Mouse (Mus musculus) ES-E14 (cell line): Measurements from ENCODE around the gene Yap1. TPM values are rescaled to one million over a fixed set of nuclear protein-coding genes. Genes with fewer than 3 reads are reported as not detected.

Source experiments
- DNase-seq: peaks from one replicate; pipeline ENCODE4 v3.0.0-alpha.2; 2013; ENCODE audit warnings: low read depth, low spot score
- H3K27ac ChIP-seq: 2 replicates; pipeline ENCODE4 v1.5.1; 2012; ENCODE audit warnings: low read depth, mild to moderate bottlenecking, low read length, moderate library complexity, mixed read lengths; ENCODE audit not compliant: poor library complexity, insufficient read depth, severe bottlenecking
- H3K36me3 ChIP-seq: 2 replicates; pipeline ENCODE4 v1.6.1; 2012; ENCODE audit warnings: mild to moderate bottlenecking, low read length, moderate library complexity, mixed read lengths; ENCODE audit not compliant: control insufficient read depth, poor library complexity, insufficient read depth, severe bottlenecking
- H3K4me1 ChIP-seq, 2 experiments: fragments of 150-350 bp in 1 of 2; sonication (generic) in 1 of 2; 2 replicates each; pipeline ENCODE4 v1.6.1; 2012; ENCODE audit warnings: low read length in 2 of 2, mild to moderate bottlenecking in 1 of 2, mixed read lengths in 1 of 2; ENCODE audit not compliant: control insufficient read depth in 2 of 2, insufficient read depth in 2 of 2, poor library complexity in 1 of 2
- H3K4me3 ChIP-seq, 2 experiments: fragments of 150-350 bp in 1 of 2; sonication (generic) in 1 of 2; 2 replicates each; pipeline ENCODE4 v1.5.1; 2012; ENCODE audit warnings: low read length in 2 of 2, low read depth in 1 of 2, mild to moderate bottlenecking in 1 of 2, mixed read lengths in 1 of 2; ENCODE audit not compliant: insufficient read depth in 1 of 2, poor library complexity in 1 of 2, severe bottlenecking in 1 of 2
- H3K9ac ChIP-seq: 2 replicates; pipeline ENCODE4 v1.6.1; 2012; ENCODE audit warnings: low read depth, mild to moderate bottlenecking, low read length, mixed read lengths; ENCODE audit not compliant: poor library complexity, insufficient read depth, severe bottlenecking
- H3K9me3 ChIP-seq: fragments of 150-350 bp; sonication (generic); 2 replicates; pipeline ENCODE4 v1.6.1; 2012; ENCODE audit warnings: low read depth, mild to moderate bottlenecking, low read length; ENCODE audit not compliant: control insufficient read depth, insufficient read depth
- CHD2 ChIP-seq: IDR thresholded peaks from 2 replicates; pipeline ENCODE4 v1.6.1; 2014; ENCODE audit warnings: mild to moderate bottlenecking, low read depth, low read length, inconsistent platforms
- HCFC1 ChIP-seq: IDR thresholded peaks from 2 replicates; pipeline ENCODE4 v1.6.1; 2012; ENCODE audit warnings: low read length, inconsistent platforms, borderline replicate concordance; ENCODE audit not compliant: insufficient read depth
- MAFK ChIP-seq: IDR thresholded peaks from 2 replicates; pipeline ENCODE4 v1.6.1; 2014; ENCODE audit warnings: mild to moderate bottlenecking, low read depth, low read length, inconsistent platforms; ENCODE audit not compliant: insufficient read depth
- ZC3H11A ChIP-seq: IDR thresholded peaks from 2 replicates; pipeline ENCODE4 v1.6.1; 2012; ENCODE audit warnings: low read depth, mild to moderate bottlenecking, inconsistent platforms, low read length, borderline replicate concordance
- ZNF384 ChIP-seq: IDR thresholded peaks from 2 replicates; pipeline ENCODE4 v1.6.1; 2012; ENCODE audit warnings: low read depth, low read length, inconsistent platforms
- in situ Hi-C, 2 experiments: fragments of 600-800 bp; cut with MboI; formaldehyde crosslinking; loops; one replicate each; pipeline ENCODE4 v1.15.1; 2025; ENCODE audit warnings: low sequenced_read_pairs in 2 of 2, inconsistent platforms in 1 of 2; ENCODE audit not compliant: unreplicated experiment in 2 of 2
- total RNA-seq: library from RNA; depleted of rRNA; stranded (reverse); fragments of 300-350 nt; gene quantifications from 2 replicates; pipeline ENCODE4 v1.2.3, GENCODE M21; 2012

Yap1 gene
- total RNA-seq, 1 experiment: 58.5 TPM

DNA sequence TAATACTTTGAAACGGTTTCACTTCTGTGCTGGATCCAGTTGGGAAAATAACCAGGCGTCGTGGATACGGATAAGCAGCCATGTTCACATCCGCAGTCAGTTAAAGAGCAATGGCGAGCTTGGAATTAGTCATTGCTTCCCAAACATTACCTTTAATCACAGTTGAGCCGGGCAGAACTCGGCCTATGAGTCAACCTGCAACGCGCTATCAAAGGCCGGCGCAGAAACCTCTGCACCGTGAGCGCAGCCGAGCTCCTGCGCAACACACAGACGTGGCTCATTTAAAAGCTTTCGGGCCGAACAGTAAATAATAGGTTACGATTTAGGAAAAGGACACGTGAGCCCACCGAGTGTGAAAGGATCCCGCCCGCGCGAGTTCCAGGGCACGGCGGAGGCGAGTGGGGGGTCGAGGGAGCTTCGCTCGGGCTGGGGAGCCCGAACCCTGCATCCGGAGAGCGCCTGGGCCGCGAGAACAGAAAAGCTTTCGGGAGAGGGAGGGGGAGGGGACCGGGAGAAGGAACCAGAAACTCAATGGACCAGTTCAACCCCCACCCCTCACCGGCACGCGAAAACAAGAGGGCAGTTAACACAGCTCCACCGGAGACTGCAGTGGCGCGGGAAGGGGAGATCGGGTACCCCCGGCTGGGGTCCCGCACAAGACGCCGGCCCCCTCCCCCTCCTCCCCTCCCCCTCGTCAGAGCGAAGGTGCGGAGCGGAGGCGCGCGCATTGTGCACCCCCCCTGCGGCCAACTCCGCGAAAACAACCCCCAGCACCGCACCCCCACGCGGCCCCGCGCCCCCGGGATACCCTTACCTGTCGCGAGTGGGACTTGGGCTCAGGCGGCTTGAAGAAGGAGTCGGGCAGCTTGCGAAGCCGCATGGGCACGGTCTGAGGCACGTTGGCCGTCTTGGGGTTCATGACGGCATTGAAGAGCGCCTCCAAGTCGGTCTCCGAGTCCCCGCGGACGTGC, 810 bp downstream of the Yap1 start:
- no peak for TF ChIP-seq CHD2
- no peak; the same call in 1 of the 2 replicates for TF ChIP-seq HCFC1
- no peak for TF ChIP-seq ZNF384
- no peak for TF ChIP-seq MAFK
- TF ChIP-seq ZC3H11A: no peak
- Histone ChIP-seq H3K9me3 (no peaks in the 10 kb centered on the region), H3K9ac (peak overlapping the region; percentile 98), H3K4me3 (peak overlapping the region; percentile 62 to 99), H3K27ac (peak overlapping the region; percentile 98), H3K36me3 (peaks cover 10% of the 10 kb centered on the region), H3K4me1 (peaks cover 3 to 5% of the 10 kb centered on the region in 2 experiments; a peak in 2 of 4 replicates)
- DNase-seq: no peak
- in situ Hi-C loops: no loop called here

DNA sequence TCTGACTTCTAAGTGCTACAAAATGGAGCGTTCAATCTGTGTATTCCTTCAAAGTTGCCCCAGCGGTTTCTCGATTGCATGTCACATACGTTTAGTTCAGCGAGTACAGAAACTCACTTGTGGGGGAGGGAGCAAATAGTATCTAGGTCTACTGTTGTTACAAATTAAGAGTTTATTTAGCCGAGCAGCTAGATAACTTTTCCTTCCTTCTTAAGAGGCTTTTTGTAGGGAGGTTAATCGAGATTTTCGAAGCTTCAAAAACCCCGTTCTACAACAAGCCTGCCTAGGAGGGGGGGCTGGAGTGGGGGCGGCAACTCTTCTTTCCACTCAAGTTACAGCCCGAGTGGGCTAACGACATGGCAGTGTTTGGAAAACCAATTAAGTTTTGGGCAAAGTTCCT, 1.6 kb downstream of the Yap1 start:
- in situ Hi-C loops: no loop called here
- peak overlapping the region; percentile 98; the same call in 1 of the 2 replicates for H3K9ac ChIP-seq
- peaks cover 10% of the 10 kb centered on the region for H3K36me3 ChIP-seq
- TF ChIP-seq ZNF384 (no peak), ZC3H11A (no peak), CHD2 (no peak), HCFC1 (no peak), MAFK (no peak)
- no peak for DNase-seq
- no peaks in the 10 kb centered on the region for H3K9me3 ChIP-seq
- peaks cover 3 to 5% of the 10 kb centered on the region in 2 experiments; a peak in 2 of 4 replicates for H3K4me1 ChIP-seq
- no peak overlapping the region for H3K27ac ChIP-seq
- H3K4me3 ChIP-seq: peak overlapping the region; percentile 62 to 99

DNA sequence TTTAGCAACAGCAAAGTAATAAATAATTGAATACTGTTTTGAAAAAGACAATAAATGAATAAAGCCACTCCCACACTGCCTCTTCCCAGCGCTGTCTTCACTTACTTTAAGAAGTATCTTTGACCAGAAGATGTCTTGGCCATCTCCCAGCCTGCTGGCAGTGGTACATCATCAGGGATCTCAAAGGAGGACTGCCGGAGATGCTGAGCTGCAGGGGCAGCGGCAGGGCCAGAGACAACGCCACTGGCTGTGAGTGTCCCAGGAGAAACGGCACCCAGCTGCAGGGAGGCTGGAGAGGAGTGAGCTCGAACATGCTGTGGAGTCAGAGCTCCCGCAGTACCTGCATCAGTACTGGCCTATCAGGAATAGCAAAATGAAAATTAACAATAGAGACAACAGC, 3.0 kb downstream of the Yap1 start:
- peaks cover under 1 to 4% of the 10 kb centered on the region in 2 experiments; a peak in 2 of 4 replicates for H3K4me1 ChIP-seq
- H3K9me3 ChIP-seq: no peaks in the 10 kb centered on the region
- H3K36me3 ChIP-seq: peaks cover 12% of the 10 kb centered on the region
- DNase-seq: no peak
- no peak overlapping the region for H3K27ac ChIP-seq
- no peak overlapping the region for H3K9ac ChIP-seq
- no peak overlapping the region for H3K4me3 ChIP-seq
- TF ChIP-seq MAFK (no peak), CHD2 (no peak), ZC3H11A (no peak), ZNF384 (no peak), HCFC1 (no peak)
- in situ Hi-C loops: no loop called here

DNA sequence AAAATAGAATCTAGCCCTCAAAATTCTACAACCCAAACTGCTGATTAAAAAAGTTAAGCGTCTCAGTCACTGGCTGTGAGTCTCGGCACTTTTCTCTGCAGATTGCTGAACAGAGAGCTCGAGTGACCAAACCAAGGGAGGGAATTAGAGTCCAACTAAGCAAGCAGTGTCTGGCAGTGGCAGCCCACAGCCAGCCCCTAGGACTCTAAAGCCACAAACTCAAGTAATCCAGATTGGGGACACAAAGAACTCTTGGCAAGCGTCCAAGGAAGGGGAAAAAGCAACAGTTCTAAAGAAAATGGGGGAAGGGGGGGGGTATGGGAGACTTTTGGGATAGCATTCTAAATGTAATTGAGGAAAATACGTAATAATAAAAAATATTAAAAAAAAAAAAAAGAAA, 10.1 kb downstream of the Yap1 start:
- TF ChIP-seq HCFC1 (no peak), ZNF384 (no peak), ZC3H11A (no peak), CHD2 (no peak), MAFK (no peak)
- Histone ChIP-seq H3K4me3 (no peak overlapping the region), H3K9me3 (no peaks in the 10 kb centered on the region), H3K36me3 (peaks cover 13% of the 10 kb centered on the region), H3K4me1 (peaks cover 3 to 9% of the 10 kb centered on the region in 2 experiments; a peak in 2 of 4 replicates), H3K27ac (no peak overlapping the region), H3K9ac (no peak overlapping the region)
- in situ Hi-C loops: no loop called here
- DNase-seq: no peak
